Mouse (Mus musculus): ENCODE data around the gene Dnajc4. TPM values are rescaled to one million over a fixed set of nuclear protein-coding genes. Genes with fewer than 3 reads are reported as not detected.

Dnajc4 gene
- total and polyA plus RNA-seq, 3 experiments, result 45.6 to 57.6 (median 57.4) TPM

DNA sequence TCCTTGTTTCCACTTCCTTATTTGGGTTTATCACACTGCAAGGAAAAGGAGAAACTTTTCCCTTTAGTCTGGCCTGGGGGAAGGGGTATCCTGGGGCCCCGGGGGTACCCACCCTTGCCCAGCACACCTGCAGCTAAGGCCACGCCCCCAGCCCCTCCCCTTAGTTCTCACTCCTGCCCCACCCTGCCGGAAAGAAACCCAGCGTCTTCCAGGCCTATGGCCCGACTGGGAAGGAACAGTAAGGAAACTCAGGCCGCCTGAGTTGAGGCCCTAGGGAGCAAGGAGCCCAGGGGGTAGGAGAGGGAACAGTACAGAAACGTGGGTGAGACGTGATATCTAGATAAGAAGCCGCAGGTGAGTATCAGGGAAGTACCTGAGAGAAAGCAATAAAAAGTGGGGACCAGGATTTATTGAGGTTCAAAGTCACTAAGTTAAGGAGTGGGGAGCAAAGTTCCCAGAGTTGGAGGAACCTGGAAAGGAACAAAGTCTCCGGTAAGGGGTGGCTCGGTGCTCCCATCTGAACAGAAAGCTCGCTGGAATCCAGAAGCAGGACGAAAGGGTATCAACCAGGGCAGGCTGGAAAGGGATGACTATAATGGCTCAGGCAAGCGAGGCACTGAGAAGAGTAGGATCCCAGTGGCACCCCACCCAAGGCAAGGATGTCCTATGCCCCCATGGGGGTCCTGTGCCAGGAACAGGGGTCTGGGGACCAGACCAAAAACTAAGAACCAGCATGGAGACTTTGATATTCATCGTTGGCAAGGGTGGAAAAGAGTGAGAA, 23.7 kb downstream of the Dnajc4 start:
- intact Hi-C loops (cut with DNase I), result loop anchor here (1.0 kb wide), 2 partner anchors 16 to 44 kb away; no protein-coding TSS in a partner anchor
- Histone ChIP-seq H3K9ac (ENCODE audit: low read depth, low read length) (peak overlapping the region; percentile 94), H3K4me3 (peak overlapping the region; percentile 62), H3K36me3 (ENCODE audit: control insufficient read depth, insufficient read depth, low read length) (no peaks in the 10 kb centered on the region), H3K79me2 (replicated peaks; ENCODE audit: control insufficient read depth, insufficient read depth, low read length) (no peaks in the 10 kb centered on the region; the same call in 1 of the 2 replicates), H3K27me3 (ENCODE audit: control insufficient read depth, insufficient read depth, low read length) (no peaks in the 10 kb centered on the region), H3K4me1 (ENCODE audit: control insufficient read depth, insufficient read depth, low read length) (peaks cover 2% of the 10 kb centered on the region), H3K27ac (peak overlapping the region; percentile 92)
- WGBS, result 25% methylated on average over 15 of the region's 15 CpGs
- DNase-seq, result peak in 1 of 2 experiments; percentile 42
- TF ChIP-seq EP300 (IDR thresholded peaks at IDR 0.05; ENCODE audit: insufficient read depth, low read depth, low read length) (no peak), CTCF (IDR thresholded peaks at IDR 0.05) (no peak), POLR2A (IDR thresholded peaks at IDR 0.05; ENCODE audit: insufficient read depth, low read depth, low read length) (no peak)

- intact Hi-C loops (cut with DNase I), result no loop called here
- Histone ChIP-seq H3K4me1 (ENCODE audit: control insufficient read depth, insufficient read depth, low read length) (peaks cover 7% of the 10 kb centered on the region), H3K9ac (ENCODE audit: low read depth, low read length) (no peak overlapping the region), H3K79me2 (replicated peaks; ENCODE audit: control insufficient read depth, insufficient read depth, low read length) (no peaks in the 10 kb centered on the region), H3K27me3 (ENCODE audit: control insufficient read depth, insufficient read depth, low read length) (no peaks in the 10 kb centered on the region), H3K4me3 (no peak overlapping the region), H3K27ac (no peak overlapping the region), H3K36me3 (ENCODE audit: control insufficient read depth, insufficient read depth, low read length) (no peaks in the 10 kb centered on the region)
- WGBS, result 81% methylated on average over 10 of the region's 10 CpGs
- TF ChIP-seq EP300 (IDR thresholded peaks at IDR 0.05; ENCODE audit: insufficient read depth, low read depth, low read length), result no peak
- no peak for TF ChIP-seq POLR2A (IDR thresholded peaks at IDR 0.05; ENCODE audit: insufficient read depth, low read depth, low read length)
- TF ChIP-seq CTCF (IDR thresholded peaks at IDR 0.05), result no peak
- DNase-seq, result no peak
Measured at GRCm38 (mm10) chr19:6956461-6956860, 35.9 kb downstream of the Dnajc4 start.

- Histone ChIP-seq H3K4me3 (no peak overlapping the region), H3K9ac (ENCODE audit: low read depth, low read length) (no peak overlapping the region), H3K4me1 (ENCODE audit: control insufficient read depth, insufficient read depth, low read length) (peaks cover 7% of the 10 kb centered on the region), H3K27me3 (ENCODE audit: control insufficient read depth, insufficient read depth, low read length) (no peaks in the 10 kb centered on the region), H3K36me3 (ENCODE audit: control insufficient read depth, insufficient read depth, low read length) (no peaks in the 10 kb centered on the region), H3K79me2 (replicated peaks; ENCODE audit: control insufficient read depth, insufficient read depth, low read length) (no peaks in the 10 kb centered on the region), H3K27ac (peak overlapping the region; percentile 7; the same call in 1 of the 2 replicates)
- peak in 1 of 2 experiments; percentile 49 for DNase-seq
- intact Hi-C loops (cut with DNase I), result no loop called here
- 64% methylated on average over 7 of the region's 7 CpGs for WGBS
- 0 out of 2 replicates have a peak, but pooled peaks have one; percentile 29 for TF ChIP-seq EP300 (IDR thresholded peaks at IDR 0.05; ENCODE audit: insufficient read depth, low read depth, low read length)
- TF ChIP-seq CTCF (IDR thresholded peaks at IDR 0.05), result peak; percentile 22
- TF ChIP-seq POLR2A (IDR thresholded peaks at IDR 0.05; ENCODE audit: insufficient read depth, low read depth, low read length), result no peak
Measured at GRCm38 (mm10) chr19:6955424-6955823, 36.9 kb downstream of the Dnajc4 start.

GRCm38 (mm10) chr19:6954046-6954445, 38.3 kb downstream of the Dnajc4 start:
- TF ChIP-seq CTCF (IDR thresholded peaks at IDR 0.05), result peak; percentile 58
- no peak for TF ChIP-seq EP300 (IDR thresholded peaks at IDR 0.05; ENCODE audit: insufficient read depth, low read depth, low read length)
- H3K27ac ChIP-seq, result no peak overlapping the region
- intact Hi-C loops (cut with DNase I), result no loop called here

DNA sequence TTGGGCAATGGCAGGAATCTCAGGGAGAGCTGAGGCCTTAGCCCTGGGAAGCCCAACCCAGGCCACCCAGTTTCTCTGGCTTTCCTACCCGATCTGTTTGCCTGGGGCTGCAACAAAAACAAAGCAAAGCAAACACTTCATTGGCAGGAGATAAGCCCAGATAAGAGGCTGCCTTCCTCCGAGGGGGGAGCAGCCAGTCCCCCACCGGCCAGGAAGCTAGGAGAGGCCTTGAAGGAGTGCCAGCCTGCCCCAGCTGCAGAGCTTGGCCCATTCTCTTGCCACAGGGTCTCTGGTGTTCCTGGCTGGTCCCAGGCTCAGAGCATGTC, 39.7 kb downstream of the Dnajc4 start:
- WGBS, result 5% methylated on average over 3 of the region's 3 CpGs
- Histone ChIP-seq H3K27ac (peak overlapping the region; percentile 97), H3K79me2 (replicated peaks; ENCODE audit: control insufficient read depth, insufficient read depth, low read length) (no peaks in the 10 kb centered on the region), H3K27me3 (ENCODE audit: control insufficient read depth, insufficient read depth, low read length) (no peaks in the 10 kb centered on the region), H3K4me1 (ENCODE audit: control insufficient read depth, insufficient read depth, low read length) (peaks cover 7% of the 10 kb centered on the region), H3K4me3 (peak overlapping the region; percentile 67), H3K36me3 (ENCODE audit: control insufficient read depth, insufficient read depth, low read length) (no peaks in the 10 kb centered on the region), H3K9ac (ENCODE audit: low read depth, low read length) (peak overlapping the region; percentile 69)
- TF ChIP-seq EP300 (IDR thresholded peaks at IDR 0.05; ENCODE audit: insufficient read depth, low read depth, low read length) (peak; percentile 5; the same call in 1 of the 2 replicates), POLR2A (IDR thresholded peaks at IDR 0.05; ENCODE audit: insufficient read depth, low read depth, low read length) (peak; percentile 83), CTCF (IDR thresholded peaks at IDR 0.05) (no peak)
- intact Hi-C loops (cut with DNase I), result loop anchor here (1.0 to 2.0 kb wide), 2 partner anchors 14 to 16 kb away; no protein-coding TSS in a partner anchor
- DNase-seq, result peak; percentile 65 to 75

More at GRCm38 (mm10) chr19:6954046-6954445, 38.3 kb downstream of the Dnajc4 start:
- Histone ChIP-seq H3K9ac (ENCODE audit: low read depth, low read length) (no peak overlapping the region), H3K4me1 (ENCODE audit: control insufficient read depth, insufficient read depth, low read length) (peaks cover 7% of the 10 kb centered on the region), H3K27me3 (ENCODE audit: control insufficient read depth, insufficient read depth, low read length) (no peaks in the 10 kb centered on the region), H3K79me2 (replicated peaks; ENCODE audit: control insufficient read depth, insufficient read depth, low read length) (no peaks in the 10 kb centered on the region), H3K36me3 (ENCODE audit: control insufficient read depth, insufficient read depth, low read length) (no peaks in the 10 kb centered on the region), H3K4me3 (no peak overlapping the region)
- WGBS, result 40% methylated on average over 9 of the region's 9 CpGs
- peak; percentile 54 to 60 for DNase-seq
